Mouse (Mus musculus): ENCODE results near the gene Zfp626. TPM values are rescaled to one million over a fixed set of nuclear protein-coding genes. Genes with fewer than 3 reads are reported as not detected.
"Not testable (repeated sequence)": the region's sequence is repeated elsewhere in the genome, so short reads cannot be mapped to it uniquely, and the experiment has no call there.

Zfp626 gene
- polyA plus RNA-seq, 1 experiment = 0.01 TPM

DNA sequence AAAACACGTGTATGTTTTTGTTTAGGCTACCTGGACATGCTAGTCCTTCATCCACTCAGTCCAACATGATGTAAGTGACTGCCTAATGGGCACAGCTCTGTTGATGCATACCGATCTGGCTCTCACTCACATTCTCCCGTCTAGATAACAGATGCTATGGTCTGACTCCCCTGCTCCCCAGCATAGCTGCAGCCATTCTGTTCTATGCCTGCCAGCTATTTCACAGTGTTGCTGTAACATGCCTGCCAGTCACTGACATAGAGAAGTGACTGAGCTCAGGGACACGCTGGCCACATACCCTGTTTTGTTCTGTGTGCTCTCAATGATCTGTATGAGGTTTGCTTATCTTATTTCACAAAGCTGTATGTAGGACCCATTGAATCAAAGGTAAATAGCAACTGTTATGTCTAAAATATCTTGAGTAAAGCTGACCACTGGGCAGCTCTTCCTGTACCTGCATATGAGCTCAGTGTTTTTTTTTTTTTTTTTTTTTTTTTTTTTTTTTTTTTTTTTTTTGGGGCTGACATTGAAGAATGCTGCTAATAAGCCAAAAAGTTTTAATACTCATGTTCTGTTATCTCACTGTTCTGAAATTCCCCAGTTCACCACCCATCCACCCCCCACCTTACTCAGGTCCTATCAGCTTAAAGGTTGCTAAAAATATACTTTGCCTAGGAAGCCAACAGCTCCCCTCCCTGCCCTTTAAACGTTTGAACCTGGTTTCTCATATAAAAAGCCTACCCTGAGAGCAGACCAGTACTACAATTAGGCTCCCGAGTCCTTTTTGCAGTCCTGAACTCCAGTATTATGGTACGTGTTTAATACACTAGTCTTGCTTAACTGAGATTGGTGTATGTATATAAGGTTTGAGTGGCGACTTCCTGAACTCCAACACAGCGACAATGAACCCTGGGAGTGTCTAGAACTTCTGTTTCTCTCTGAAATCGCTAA, 52.6 kb downstream of the Zfp626 start:
- H3K36me3 ChIP-seq (ENCODE audit: control insufficient read depth) = peaks cover 9% of the 10 kb centered on the region
- peak overlapping the region; percentile 79 for H3K4me3 ChIP-seq (replicated peaks)
- H3K4me1 ChIP-seq (ENCODE audit: control insufficient read depth) = peaks cover 30% of the 10 kb centered on the region
- H3K9me3 ChIP-seq (ENCODE audit: control insufficient read depth, low read length) = no peaks in the 10 kb centered on the region
- no peaks in the 10 kb centered on the region for H3K27me3 ChIP-seq (ENCODE audit: control insufficient read depth)
- no peak for TF ChIP-seq TAL1 (IDR thresholded peaks at IDR 0.05; ENCODE audit: low read length)
- TF ChIP-seq GATA1 (IDR thresholded peaks at IDR 0.05; ENCODE audit: low read length) = no peak

DNA sequence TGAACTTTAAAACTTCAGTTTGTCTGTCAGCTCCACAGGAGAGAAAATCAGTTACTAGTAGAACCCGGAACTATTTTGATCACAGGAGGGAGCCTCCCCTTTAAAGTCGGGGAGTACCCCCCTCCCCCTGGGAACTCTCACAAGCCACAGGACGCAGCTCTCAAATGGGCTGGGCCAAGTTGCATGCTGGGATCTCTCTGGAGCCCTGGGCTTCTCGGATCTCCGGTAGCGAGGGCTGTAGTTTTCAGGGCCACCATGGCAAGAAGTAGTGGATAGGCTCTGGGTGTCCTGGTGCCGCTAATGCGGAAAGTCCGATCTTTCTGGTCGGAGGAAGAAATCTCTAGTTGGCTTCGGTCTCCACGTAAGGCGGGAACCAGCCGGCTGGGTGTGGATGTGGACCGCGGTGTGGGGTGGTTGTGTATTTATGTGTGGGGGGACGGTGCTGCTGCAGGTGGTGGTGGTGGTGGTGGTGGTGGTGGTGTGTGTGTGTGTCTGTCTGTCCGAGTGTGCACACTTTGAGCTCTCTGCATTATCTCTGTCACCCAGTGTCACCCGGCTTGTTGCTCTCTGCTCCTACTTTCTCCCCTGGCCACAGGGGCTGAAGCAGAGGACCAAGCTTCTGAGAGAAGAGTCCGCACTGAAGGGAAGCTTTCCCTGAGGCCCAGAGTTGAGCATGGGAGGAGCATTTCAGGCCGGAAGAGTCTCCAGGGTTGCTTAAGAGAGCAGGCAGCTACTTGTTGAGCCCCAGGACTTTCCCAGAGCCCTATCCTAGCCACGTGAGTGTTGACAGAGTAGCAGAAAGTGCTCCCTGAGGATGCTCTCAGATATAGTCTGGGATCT, 53.6 kb downstream of the Zfp626 start:
- no peak for TF ChIP-seq TAL1 (IDR thresholded peaks at IDR 0.05; ENCODE audit: low read length)
- TF ChIP-seq GATA1 (IDR thresholded peaks at IDR 0.05; ENCODE audit: low read length) = no peak
- Histone ChIP-seq H3K4me3 (replicated peaks) (peak overlapping the region; percentile 79), H3K36me3 (ENCODE audit: control insufficient read depth) (peaks cover 12% of the 10 kb centered on the region), H3K27me3 (ENCODE audit: control insufficient read depth) (no peaks in the 10 kb centered on the region), H3K9me3 (ENCODE audit: control insufficient read depth, low read length) (no peaks in the 10 kb centered on the region), H3K4me1 (ENCODE audit: control insufficient read depth) (peaks cover 30% of the 10 kb centered on the region)

DNA sequence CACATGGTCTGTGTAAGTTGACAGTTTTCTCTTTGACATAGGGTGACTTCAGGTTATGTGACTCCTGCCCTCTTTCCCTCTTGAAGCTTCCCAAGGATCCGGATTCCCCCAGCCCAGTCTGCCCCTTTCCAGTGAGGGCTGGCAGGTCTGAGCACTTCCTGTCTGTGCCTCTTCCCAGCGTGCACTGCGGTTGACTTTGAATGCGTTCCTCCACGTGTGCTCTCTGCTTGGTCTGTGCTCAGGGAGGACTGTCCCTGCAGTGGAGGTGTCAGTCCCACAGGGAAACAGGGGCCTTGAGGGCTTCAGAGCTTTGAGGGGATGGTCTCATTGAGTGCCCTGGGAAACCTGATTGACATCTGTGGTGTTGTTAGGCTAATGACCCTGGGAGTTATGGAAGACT, 55.6 kb downstream of the Zfp626 start:
- not testable (repeated sequence) for H3K9me3 ChIP-seq (ENCODE audit: control insufficient read depth, low read length); H3K4me3 ChIP-seq (replicated peaks); H3K27me3 ChIP-seq (ENCODE audit: control insufficient read depth)
- Histone ChIP-seq H3K36me3 (ENCODE audit: control insufficient read depth) (peaks cover 24% of the 10 kb centered on the region), H3K4me1 (ENCODE audit: control insufficient read depth) (peaks cover 30% of the 10 kb centered on the region)

Other genes starting within 250 kb of the Zfp626 start
- gene Akt2, start 215.6 kb upstream of the Zfp626 start, polyA plus RNA-seq (2012) = 4.8 and 5.3 TPM in 2 replicates
- not detected in 2 replicates for gene Ttc9b, start 153.3 kb upstream of the Zfp626 start, polyA plus RNA-seq (2012)
- 1.8 and 2.0 TPM in 2 replicates for gene Map3k10, start 132.6 kb upstream of the Zfp626 start, polyA plus RNA-seq (2012)
- not detected in 2 replicates for gene Zfp607b, start 117.9 kb upstream of the Zfp626 start, polyA plus RNA-seq (2012)
- gene Zfp60, start 75.8 kb upstream of the Zfp626 start, polyA plus RNA-seq (2012) = 0.01 TPM in 2 replicates
- gene Zfp59, start 31.4 kb downstream of the Zfp626 start, polyA plus RNA-seq (2012) = not detected in 2 replicates
- not detected in 2 replicates for gene Zfp607a, start 50.3 kb downstream of the Zfp626 start, polyA plus RNA-seq (2012)
- gene Zfp974, start 122.3 kb downstream of the Zfp626 start, polyA plus RNA-seq (2012) = 0.04 TPM in 1 of 2 replicates, not detected in the other
- gene Zfp780b, start 172.0 kb downstream of the Zfp626 start, polyA plus RNA-seq (2012) = not detected in 2 replicates
- 0.01 TPM in 1 of 2 replicates, not detected in the other for gene Zfp850, start 206.9 kb downstream of the Zfp626 start, polyA plus RNA-seq (2012)
- gene Psmc4, start 242.9 kb downstream of the Zfp626 start, polyA plus RNA-seq (2012) = 11.9 and 12.8 TPM in 2 replicates

Data from erythroblast, embryonic 14.5 days (primary cell).